Mouse (Mus musculus) forelimb bud, embryonic 11.5 days (tissue): ENCODE results near the gene Mettl15.
"Not testable (repeated sequence)": the region's sequence is repeated elsewhere in the genome, so short reads cannot be mapped to it uniquely, and the experiment has no call there.

Source experiments
- DNase-seq: peaks from one replicate; pipeline ENCODE4 v3.0.0-alpha.2; 2012; ENCODE audit warnings: low read depth, low spot score

Gene Mettl15

DNA sequence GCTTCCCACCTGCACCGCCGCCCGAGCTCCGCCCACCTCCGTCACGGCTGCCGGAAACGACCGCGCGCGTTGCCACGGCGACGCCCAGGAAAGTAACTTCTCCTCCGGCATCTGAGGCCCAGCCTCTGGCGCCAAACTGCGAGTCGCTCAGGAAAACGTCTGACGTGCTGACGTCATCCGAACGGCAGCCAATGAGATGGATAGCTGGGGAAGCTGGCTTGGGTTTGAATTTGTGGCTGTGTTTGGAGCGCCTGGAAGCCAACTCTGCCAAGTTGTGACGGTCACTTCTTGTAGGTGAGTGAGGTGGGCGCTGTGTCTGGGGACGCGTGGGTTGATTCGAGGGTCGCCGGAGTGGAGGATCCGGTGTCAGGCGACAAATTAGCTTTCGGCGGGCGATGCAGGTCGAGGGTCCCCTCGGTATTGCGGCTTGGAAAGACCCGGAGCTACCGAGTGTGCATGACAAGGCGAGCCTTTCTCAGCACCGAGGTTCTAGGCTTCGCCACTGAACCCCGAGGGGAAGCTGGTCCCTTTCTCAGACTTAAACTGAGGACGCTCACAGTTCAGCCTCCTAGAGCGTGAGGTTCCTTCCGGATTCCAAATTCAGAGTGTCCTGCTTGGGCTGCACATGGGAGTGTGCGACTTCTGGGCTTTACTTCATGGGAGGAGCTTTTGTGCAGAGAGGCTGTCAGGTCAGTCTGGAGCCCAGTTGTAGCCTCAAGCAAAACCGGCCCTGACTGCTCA, at the start of gene Mettl15, which contains the start of gene Kif18a:
Gene Mettl15 (minus strand): TSS at position 149 of the 741 bp plus-strand sequence.
Gene Kif18a (plus strand): TSS at position 139 of the 741 bp plus-strand sequence.
- peak; percentile 97 for DNase-seq

DNA sequence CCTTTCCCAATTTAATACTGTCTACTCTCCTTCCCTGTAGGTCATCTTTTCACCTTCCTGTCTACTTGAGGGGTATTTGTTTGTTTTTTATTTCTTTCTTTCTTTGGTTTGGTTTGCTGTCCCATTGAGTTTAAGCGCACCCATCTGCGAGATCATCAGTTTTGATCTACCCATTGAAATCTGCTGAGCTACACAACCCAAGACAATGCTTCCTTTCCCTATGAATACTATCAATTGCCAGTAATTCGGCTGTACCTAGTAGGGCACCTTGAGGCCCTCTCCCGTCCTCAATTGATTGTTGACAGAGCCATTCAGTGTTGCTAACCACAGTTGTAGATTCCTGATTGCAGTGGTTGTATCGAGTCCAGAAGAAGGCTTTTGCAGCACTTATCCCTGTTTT, 30.8 kb upstream of the Mettl15 start:
- DNase-seq, result no peak

DNA sequence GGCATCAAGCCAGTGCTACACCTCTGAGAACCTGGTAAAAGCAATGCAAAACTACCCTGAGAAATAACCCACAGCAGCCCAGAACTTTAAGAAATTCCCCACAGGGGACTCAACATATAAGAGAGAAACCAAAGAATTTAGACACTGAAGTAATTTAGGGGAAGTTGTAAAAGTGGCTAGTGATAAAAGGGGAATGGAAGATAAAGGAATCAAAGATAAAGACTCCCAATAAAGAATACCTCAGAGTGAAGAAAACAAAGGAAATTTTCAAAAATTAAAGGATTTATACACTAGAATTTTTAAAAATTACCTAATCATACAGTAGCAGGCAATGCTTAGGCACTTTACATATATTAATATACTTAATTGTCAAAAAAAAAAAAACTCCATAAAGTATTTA, 23.1 kb upstream of the Mettl15 start:
- DNase-seq, result no peak

DNA sequence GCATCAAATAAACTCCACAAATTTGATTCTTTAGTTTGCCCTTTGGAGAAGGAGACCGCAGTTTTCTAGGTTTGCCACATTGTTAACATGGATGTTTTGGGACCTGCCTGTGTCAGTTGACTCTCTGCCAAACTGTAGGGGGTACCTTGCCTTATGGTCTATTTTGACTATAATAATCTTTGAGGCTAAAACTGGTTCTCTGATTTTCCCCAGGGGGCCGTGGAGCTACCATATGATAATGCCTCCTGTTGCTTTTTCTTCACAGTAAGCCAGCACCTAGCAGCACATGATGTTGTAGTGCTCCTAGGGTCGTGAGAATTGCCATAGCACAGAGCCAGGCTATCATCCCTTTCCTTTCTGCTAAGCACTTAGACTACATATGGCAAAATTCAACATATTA, 21.7 kb upstream of the Mettl15 start:
- no peak for DNase-seq

DNA sequence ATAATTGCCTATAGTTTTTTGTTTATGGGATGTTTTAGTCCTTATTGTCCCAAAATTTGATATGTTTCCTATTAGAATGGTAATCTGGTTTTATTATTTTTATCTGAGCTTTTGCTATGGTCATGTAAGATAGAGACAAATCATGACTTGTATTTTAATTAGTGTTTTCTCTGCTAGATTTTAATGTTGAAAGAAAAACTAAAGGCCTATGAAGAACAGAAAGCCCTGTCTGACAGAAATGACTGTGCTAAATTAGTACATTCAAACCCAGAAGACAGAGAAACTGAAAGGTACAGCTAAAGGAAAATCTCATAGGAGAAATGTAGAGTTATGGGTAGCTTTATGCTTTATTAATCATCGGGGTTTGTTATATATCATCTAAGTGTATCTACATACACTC, 17.6 kb upstream of the Mettl15 start:
- no peak for DNase-seq

DNA sequence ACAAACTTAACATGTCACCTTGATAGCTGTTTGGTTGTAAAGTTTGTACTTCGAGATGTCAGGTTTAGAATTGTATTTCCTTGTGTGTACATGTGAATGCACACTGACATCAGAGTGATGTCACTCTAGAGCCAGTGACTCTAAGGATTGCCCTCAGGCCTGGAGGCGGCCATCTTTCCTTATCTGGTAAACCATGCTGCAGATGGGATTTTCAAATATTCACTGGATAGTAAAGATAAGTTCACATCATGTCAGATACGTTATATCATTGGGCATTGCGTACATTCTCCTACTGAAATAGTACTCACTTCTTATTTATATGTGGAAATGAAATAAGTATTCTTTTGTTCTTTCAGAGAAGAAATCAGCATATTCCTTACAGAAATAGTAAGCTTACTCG, 15.7 kb upstream of the Mettl15 start:
- no peak for DNase-seq

DNA sequence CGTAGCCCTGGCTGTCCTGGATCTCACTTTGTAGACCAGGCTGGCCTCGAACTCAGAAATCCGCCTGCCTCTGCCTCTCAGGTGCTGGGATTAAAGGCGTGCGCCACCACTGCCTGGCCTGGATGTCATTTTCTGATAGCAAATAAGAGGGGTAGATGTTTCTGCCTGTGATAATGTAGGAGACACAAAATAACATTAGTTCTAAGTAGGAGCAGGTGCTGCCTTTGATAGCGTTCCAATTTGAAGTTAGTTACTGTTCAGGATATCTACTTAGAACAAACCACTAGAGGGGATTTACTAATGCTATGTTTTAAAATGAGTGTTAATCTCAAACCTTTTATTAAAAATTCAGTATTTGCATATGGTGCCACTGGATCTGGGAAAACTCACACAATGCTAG, 8.8 kb upstream of the Mettl15 start:
- no peak for DNase-seq

DNA sequence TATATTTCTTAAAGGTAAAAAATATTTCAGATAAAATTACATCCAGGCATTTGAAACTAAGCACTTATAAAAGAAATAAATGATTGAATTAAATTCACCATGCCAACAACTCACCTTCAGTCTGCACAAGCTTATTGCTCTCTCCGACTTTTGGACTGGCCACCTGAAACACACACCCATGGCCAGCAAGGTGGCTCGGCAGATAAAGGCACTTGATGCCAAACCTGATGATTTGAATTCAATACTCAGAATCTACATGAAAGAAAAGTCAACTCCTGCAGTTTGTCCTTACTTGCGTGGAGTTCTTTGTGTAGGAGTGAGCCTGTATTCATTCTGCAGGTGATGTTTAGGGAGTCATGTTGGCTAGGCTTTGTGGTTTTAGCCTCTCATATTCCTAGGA, 3.6 kb upstream of the Mettl15 start:
- no peak for DNase-seq

DNA sequence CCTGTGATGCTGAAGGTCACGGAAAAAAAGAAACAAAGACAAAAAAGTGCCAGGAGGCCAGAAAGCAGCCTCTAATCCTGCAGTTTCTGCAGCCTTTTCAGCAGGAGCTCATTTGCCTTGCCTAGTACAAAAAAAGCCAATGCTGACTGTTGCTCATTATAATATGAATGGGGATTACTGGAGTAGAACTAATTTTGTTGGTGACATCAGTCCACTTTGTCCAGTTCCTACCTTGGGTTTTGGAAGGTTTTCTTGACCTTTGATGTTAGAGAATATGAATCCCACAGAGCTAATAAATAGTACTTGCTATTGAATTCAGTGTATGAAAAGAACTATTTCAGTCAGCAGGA, 768 bp upstream of the Mettl15 start:
- no peak for DNase-seq

DNA sequence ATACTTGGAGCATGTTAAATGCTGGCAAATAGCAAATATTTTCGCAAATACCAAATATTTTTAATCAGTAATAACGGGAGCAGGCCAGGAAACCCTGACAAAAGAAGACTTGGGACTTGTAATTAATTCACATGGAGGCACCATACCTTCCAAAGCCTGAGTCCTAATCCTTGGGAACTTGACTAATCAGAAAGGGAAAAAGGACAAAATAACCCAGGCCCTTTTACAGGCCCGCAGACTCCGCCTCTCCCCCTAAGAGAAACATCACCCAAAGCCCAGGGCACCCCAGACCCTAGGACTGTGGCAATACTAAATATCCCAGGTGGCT, 312 bp downstream of the Mettl15 start:
- DNase-seq, result no peak

DNA sequence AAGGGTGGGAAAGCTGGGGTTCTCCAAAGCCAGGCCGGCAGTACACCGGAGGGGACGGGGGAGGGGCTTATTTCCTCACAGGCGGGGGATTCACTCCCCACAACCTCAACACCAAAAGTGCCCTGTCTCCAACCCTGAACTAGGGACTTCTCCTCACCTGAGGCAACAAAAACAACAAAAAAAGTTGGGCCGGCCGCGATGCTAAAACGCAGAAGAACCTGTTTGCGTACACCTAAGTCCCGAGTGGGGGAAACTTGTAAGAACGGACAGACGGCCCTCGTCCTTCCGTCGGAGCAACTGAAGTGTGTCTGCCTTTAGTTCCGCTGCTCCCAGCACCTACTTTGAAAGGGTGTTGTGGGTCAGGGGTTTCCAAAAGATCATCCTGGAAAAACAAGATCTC, 2.5 kb downstream of the Mettl15 start:
- peak; percentile 26 for DNase-seq

DNA sequence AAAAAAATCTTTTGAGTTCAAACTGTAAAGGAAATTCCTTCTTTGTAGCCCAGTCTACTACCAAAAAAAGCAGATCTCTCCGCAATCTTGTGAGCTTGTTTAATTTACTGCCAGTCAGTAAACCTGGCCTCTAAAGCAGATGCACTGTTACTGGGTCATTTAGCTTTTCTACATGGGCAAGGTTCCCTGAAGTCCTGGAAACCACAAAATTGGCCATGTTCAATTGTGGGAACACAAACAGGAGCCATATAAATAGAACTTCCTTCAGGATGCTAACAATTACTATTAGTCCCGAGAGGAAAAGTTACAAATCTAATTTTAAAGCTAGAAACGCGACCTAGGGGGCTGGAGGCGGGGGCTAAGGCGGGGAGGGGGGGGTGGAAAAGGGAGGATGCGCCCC, 3.0 kb downstream of the Mettl15 start:
- peak; percentile 0 for DNase-seq

DNA sequence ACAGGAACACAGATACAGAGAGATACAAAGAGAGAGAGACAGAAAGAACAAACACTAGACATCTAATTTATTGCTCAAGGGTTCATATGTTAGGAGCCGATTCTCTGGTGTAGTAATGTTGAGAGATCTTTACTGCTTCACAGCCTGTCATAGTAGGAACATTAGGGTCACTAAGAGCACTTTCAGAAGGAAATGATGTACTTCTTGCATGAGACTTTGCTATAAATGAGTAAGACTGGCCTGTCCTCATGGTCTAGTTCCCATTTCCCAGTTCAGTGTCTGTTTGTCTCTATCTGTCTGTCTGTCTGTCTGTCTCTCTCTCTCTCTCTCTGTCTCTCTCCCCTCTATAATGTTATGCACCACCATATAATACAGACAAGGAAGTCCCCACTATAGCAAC, 7.5 kb downstream of the Mettl15 start:
- no peak for DNase-seq

DNA sequence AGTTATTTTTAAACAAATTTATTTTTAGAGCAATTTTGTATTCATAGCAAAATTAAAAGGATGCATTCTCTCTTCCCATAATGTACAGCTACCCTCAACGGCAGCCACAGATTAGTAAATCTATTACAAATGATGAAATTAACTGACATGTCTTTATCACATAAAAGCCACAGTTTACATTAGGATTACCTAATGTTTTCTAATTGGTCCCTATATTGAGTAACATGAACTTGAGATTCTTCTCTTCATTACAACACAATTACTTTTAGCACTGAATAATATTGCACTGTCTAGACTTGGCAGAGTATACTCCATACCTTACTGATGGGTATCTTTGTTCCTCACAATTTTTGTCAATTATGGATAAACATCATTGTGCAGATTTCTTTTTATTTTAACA, 17.8 kb downstream of the Mettl15 start:
- no peak for DNase-seq

DNA sequence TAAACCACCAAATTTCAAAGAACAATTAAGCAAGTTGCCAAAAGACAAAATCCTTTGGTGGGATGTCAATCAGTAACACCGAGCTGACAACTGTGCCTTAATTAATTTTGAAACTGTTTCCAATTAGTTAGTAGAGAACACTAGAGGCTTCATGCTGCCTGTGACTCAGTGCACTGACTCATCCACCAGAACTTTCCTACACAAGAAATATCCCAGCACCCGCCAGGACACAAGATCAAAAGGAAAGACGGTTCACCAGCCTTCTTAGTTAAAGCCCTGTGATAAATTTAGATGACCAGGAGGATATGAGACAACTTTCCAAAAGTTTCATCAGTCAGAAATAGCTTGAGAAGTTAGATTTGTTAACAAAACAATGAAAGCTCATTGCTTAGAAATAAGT, 38.6 kb downstream of the Mettl15 start:
- no peak for DNase-seq

DNA sequence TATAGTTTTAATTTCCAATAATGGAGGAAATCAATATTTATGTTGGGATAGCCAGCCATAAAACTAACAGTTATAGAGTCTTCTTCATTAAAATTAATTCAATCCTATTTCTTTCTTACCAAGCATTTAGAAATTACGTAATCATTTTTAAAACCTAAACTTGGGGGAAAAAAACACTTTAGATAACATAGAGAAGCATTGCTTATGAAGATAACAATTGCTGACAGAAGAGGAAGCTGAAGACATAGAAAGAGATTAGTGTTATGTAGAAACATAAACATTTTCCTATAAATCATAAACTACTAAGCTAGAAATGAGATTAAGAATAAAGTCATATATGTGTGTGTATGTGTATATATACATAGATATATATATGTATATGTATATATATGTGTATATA, 44.8 kb downstream of the Mettl15 start:
- DNase-seq, result no peak

DNA sequence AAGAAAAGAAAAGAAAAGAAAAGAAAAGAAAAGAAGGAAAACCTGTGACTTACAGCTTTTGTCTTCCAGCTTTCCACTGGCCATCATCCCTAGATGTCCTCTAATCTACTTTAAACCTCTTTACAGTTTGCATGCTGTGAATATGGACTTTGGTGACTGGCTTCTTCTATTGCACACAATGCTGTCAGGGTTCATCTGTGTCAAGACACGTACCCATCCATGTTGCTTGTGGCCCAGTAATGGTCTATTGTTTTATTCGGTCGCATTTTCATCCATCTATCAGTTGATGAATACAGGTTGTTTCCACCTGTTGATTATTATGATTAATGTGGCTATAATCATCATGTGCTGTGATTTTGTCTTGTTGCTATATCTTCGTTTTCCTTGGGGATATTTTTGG, 46.7 kb downstream of the Mettl15 start:
- DNase-seq, result no peak

DNA sequence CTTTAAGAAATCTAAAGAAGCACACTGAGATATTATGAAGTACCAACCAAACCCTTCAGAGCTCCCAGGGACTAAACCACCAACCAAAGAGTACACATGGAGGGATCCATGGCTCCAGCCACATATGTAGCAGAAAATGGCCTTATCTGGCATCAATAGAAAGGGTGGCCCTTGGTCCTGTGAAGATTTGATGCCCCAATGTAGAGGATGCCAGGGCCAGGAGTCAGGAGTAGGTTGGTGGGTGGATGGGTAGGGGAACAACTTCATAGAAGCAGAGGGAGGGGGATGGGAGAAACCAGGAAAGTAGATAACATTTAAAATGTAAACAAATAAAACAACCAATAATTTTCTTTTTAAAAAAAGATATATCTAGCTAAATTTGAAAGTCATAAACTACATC, 50.1 kb downstream of the Mettl15 start:
- no peak for DNase-seq

DNA sequence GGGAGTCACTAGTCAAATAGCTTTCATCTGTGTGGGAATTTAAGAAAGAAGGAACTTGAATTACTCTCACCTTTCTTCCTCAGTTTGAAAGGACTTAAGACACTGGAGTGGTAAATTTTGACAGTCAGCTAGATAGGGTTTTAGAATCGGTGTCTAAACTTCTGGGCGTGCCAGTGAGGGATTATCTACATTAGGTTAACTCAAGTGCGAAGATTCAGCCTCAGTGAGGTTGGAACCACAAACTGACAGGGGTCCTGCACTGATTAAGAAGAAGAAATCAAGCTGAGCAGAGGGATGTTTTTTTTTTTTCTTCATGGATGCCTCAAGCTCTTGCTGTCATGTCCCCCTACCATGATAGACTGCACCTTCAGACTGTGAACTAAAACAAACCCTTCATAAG, 53.4 kb downstream of the Mettl15 start:
- no peak for DNase-seq

DNA sequence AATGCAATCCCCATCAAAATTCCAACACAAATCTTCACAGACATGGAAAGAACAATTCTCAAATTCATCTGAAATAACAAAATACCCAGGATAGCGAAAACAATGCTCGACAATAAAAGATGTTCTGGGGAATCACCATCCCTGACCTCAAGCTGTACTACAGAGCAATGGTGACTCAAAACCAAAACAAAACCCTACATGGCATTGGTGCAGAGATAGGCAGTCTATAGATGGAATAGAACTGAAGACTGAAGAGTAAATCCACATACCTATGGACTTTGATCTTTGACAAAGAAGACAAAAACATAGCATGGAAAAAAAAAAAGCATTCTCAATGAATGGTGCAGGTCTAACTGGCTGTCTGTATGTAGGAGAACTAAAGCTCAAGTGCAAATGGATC, 59.1 kb downstream of the Mettl15 start:
- no peak for DNase-seq

DNA sequence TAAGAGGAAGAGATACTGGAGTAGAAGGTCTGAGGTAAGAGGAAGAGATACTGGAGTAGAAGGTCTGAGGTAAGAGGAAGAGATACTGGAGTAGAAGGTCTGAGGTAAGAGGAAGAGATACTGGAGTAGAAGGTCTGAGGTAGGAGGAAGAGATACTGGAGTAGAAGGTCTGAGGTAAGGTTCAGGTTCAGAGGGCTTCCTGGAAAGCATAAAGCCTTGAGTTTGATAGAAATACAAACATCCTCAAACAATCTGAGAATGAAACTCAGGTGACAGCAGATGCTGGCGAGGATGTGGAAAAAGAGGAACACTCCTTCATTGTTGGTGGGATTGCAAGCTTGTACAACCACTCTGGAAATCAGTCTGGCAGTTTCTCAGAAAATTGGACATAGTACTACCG, 63.9 kb downstream of the Mettl15 start:
- DNase-seq, result not testable (repeated sequence)

DNA sequence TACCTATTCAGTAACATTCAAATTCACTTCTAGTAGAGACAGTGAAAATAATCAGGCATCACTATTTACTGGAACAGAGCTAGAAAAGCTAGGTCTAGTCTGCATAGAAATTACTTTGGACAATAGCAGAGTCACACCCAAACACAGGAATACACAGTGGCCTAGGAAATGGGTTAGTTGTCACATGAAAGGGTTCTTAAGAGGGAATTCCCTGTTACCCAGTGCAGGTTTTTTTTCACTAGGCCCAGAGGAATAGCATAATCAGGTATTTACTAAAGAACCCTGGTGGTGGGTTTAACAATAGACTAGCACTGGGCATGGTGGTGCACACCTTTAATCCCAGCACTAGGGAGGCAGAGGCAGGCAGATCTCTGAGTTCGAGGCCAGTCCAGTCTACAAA, 69.9 kb downstream of the Mettl15 start:
- not testable (repeated sequence) for DNase-seq

DNA sequence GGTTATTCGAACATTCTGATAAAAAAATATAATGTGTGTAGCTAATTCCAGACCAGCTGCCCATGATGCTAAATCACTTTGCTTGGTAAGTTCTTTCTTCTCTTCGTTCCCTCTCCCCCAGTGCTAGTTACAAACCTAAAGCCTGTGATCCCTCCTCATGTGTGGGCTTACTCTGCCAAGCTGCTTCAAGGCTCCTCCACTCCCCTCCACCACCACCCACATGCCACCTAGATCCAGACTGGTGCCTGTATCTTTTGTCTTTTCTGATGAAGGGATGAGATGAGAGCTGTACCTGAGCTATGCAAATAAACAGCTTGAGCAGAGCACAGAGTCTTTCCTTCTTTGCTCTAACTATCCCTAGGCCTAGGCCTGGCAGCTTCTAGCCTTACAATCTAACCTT, 72.5 kb downstream of the Mettl15 start:
- DNase-seq, result no peak

DNA sequence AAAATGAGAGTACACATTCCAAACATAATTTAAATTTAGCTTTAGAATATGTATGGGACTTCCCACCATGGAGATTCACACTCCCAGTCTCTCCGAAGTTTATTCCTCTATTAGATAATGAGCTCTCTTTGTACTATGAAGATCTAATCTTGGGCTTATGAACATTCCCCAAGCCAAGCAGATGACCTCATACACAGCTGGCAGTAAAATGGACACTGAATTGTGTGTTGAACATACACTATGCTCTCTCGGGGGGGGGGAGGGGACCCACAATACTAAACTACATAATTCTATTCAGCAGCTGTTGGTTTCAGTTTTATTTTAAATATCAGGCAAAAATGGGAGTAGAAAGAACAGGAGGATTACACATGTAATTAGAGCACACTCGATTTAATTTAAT, 97.6 kb downstream of the Mettl15 start:
- no peak for DNase-seq
